Mouse (Mus musculus) cortical plate, adult 2 months (tissue): ENCODE data around the gene Arl8b. TPM values are rescaled to one million over a fixed set of nuclear protein-coding genes. Genes with fewer than 3 reads are reported as not detected.

Source experiments
- H3K27ac ChIP-seq: fragments of 200-500 bp; 2 replicates; pipeline ENCODE4 v1.5.1; 2012; ENCODE audit warnings: low read length, control low read depth, inconsistent platforms; ENCODE audit not compliant: insufficient read depth
- H3K4me1 ChIP-seq: fragments of 200-500 bp; 2 replicates; pipeline ENCODE4 v1.6.1; 2011; ENCODE audit warnings: low read length; ENCODE audit not compliant: control insufficient read depth, insufficient read depth
- H3K4me3 ChIP-seq: fragments of 200-500 bp; 2 replicates; pipeline ENCODE4 v1.5.1; 2011; ENCODE audit warnings: mild to moderate bottlenecking, low read length, control low read depth; ENCODE audit not compliant: insufficient read depth
- CTCF ChIP-seq: fragments of 200-500 bp; IDR thresholded peaks from 2 replicates; pipeline ENCODE4 v1.5.1; 2011; ENCODE audit warnings: mild to moderate bottlenecking, control low read depth, low read length; ENCODE audit not compliant: insufficient read depth; ENCODE audit errors: extremely low read depth
- POLR2A ChIP-seq: fragments of 200-500 bp; IDR thresholded peaks from 2 replicates; pipeline ENCODE4 v1.6.1; 2011; ENCODE audit warnings: mild to moderate bottlenecking, low read length, control low read depth; ENCODE audit not compliant: insufficient read depth; ENCODE audit errors: extremely low read depth
- polyA plus RNA-seq: library from polyadenylated mRNA; depleted of rRNA; stranded (reverse); fragments of >200 nt; gene quantifications from 2 replicates; pipeline ENCODE4 v1.2.3, GENCODE M21; 2012

Arl8b gene
- polyA plus RNA-seq, 1 experiment: 83.6 TPM

- Histone ChIP-seq H3K27ac (no peak overlapping the region), H3K4me1 (peaks cover 10% of the 10 kb centered on the region; the same call in 1 of the 2 replicates), H3K4me3 (no peak overlapping the region)
- TF ChIP-seq POLR2A (no peak), CTCF (0 out of 2 replicates have a peak, but pooled peaks have one; percentile 12)
Observed at GRCm38 (mm10) chr6:108808786-108809185, 25.9 kb downstream of the Arl8b start.

- Histone ChIP-seq H3K4me1 (peaks cover 5% of the 10 kb centered on the region; the same call in 1 of the 2 replicates), H3K27ac (no peak overlapping the region), H3K4me3 (no peak overlapping the region)
- TF ChIP-seq CTCF (no peak), POLR2A (no peak)
Observed at GRCm38 (mm10) chr6:108810237-108810636, 27.3 kb downstream of the Arl8b start.

- Histone ChIP-seq H3K4me3 (no peak overlapping the region), H3K27ac (no peak overlapping the region), H3K4me1 (peaks cover 6% of the 10 kb centered on the region; the same call in 1 of the 2 replicates)
- no peak for TF ChIP-seq POLR2A
- no peak for TF ChIP-seq CTCF
Observed at GRCm38 (mm10) chr6:108812134-108812533, 29.2 kb downstream of the Arl8b start.

- Histone ChIP-seq H3K4me3 (no peak overlapping the region), H3K4me1 (peaks cover 8% of the 10 kb centered on the region; the same call in 1 of the 2 replicates), H3K27ac (no peak overlapping the region; the same call in 1 of the 2 replicates)
- TF ChIP-seq POLR2A (no peak), CTCF (no peak)
Observed at GRCm38 (mm10) chr6:108817510-108817909, 34.6 kb downstream of the Arl8b start.

GRCm38 (mm10) chr6:108824816-108825545 is 42.1 kb downstream of the Arl8b start:
- Histone ChIP-seq H3K4me3 (no peak overlapping the region), H3K27ac (peak overlapping the region; percentile 87; the same call in 1 of the 2 replicates), H3K4me1 (no peaks in the 10 kb centered on the region; the same call in 1 of the 2 replicates)
- no peak for TF ChIP-seq POLR2A
- TF ChIP-seq CTCF: no peak

GRCm38 (mm10) chr6:108826070-108826469 is 43.2 kb downstream of the Arl8b start:
- Histone ChIP-seq H3K27ac (no peak overlapping the region), H3K4me1 (peaks cover 1% of the 10 kb centered on the region; the same call in 1 of the 2 replicates), H3K4me3 (no peak overlapping the region)
- TF ChIP-seq POLR2A (no peak), CTCF (no peak)

- peak overlapping the region; percentile 81; the same call in 1 of the 2 replicates for H3K4me3 ChIP-seq
Observed at GRCm38 (mm10) chr6:108827336-108827920, 44.5 kb downstream of the Arl8b start.

GRCm38 (mm10) chr6:108828234-108828868 is 45.5 kb downstream of the Arl8b start, which contains the start of gene Edem1:
Gene Edem1 (plus strand): TSS chr6:108828641.
- peak within 1 kb of the TSS; percentile 81 for H3K4me3 ChIP-seq
- TF ChIP-seq CTCF (no peak), POLR2A (peak; percentile 44; the same call in 1 of the 2 replicates)
- H3K4me1 ChIP-seq: peaks cover 1% of the 10 kb centered on the region; the same call in 1 of the 2 replicates
- H3K27ac ChIP-seq: peak within 1 kb of the TSS; percentile 81

More at GRCm38 (mm10) chr6:108827336-108827920, 44.5 kb downstream of the Arl8b start:
- TF ChIP-seq CTCF (no peak), POLR2A (no peak)
- Histone ChIP-seq H3K27ac (peak overlapping the region; percentile 35; the same call in 1 of the 2 replicates), H3K4me1 (peaks cover 1% of the 10 kb centered on the region; the same call in 1 of the 2 replicates)

- H3K4me1 ChIP-seq: peaks cover 1% of the 10 kb centered on the region; the same call in 1 of the 2 replicates
- peak overlapping the region; percentile 81 for H3K4me3 ChIP-seq
- TF ChIP-seq CTCF (no peak), POLR2A (no peak)
- H3K27ac ChIP-seq: peak overlapping the region; percentile 81
Observed at GRCm38 (mm10) chr6:108828872-108829271, 46.0 kb downstream of the Arl8b start.
